Mouse (Mus musculus) cortical plate, adult 2 months (tissue): ENCODE data around the gene Usp22.

Experiments
- CTCF ChIP-seq: fragments of 200-500 bp; IDR thresholded peaks from 2 replicates; pipeline ENCODE4 v1.5.1; 2011; ENCODE audit warnings: mild to moderate bottlenecking, control low read depth, low read length; ENCODE audit not compliant: insufficient read depth; ENCODE audit errors: extremely low read depth
- POLR2A ChIP-seq: fragments of 200-500 bp; IDR thresholded peaks from 2 replicates; pipeline ENCODE4 v1.6.1; 2011; ENCODE audit warnings: mild to moderate bottlenecking, low read length, control low read depth; ENCODE audit not compliant: insufficient read depth; ENCODE audit errors: extremely low read depth

DNA sequence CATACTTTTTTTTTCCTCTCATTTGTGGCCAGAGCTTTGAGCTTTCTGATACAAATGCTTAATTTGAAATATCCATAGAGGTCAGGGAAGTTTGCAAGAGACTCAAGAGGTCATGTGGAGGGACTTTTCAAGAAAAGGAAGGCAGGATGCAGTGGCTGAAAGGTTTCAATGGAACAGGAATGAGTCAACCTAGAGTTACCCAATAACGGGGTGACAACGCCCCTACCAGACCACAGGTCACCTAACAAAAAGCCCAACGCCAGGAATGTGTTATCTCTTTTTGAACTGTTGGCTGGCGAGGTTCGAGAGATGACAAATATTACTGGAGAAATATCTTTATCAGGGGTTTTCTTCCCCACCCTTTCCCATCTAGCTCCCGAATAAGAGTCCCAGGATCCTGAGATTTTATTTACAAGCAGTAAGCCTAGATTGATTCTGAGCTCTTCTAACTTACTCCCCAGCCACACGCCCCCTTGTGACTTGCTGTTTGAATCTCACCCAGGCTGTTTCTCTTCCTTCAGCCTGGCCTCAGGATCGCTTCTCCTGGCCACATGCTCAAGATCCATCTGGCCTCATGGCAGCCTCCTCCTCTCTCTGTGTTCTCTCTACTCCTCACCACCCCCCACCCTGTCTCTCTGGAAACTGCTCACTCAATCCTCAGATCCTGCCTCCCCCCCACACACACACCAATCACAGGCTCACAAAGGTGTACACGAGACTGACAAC lies 45.5 kb upstream of the Usp22 start:
- TF ChIP-seq CTCF (no peak), POLR2A (no peak)
